Mouse (Mus musculus): Measurements from ENCODE around the gene Tbc1d15.

DNA sequence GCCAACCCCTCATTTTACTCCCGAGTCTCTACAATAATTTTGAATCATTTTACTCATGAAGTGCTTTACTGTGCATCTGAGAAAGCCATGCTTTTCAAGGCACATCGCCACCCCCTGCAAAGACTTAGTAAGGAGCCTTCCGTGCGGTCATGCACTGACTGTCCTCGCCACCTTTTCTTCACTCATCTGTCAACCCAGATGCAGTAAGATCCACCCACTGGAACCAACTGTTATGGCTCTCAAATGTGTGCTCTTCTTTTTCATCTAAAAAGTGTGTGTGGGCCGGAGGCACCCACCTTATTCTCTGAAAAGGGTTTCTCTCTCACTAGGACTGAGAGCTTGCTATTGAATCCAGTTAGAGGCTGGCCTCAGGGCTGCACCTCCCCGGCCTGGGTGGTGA lies 42.7 kb upstream of the Tbc1d15 start:
- TF ChIP-seq GATA1 (IDR thresholded peaks at IDR 0.05; ENCODE audit: borderline replicate concordance, low read length) (no peak), FLI1 (IDR thresholded peaks at IDR 0.05; ENCODE audit: low read length) (no peak)
